In genomic region chr10:61051993-61052613, GRCm38 (mm10) we compare ENCODE assay signal across 8 mouse cellular contexts. TPM values are rescaled to one million over a fixed set of nuclear protein-coding genes. Genes with fewer than 3 reads are reported as not detected.
DNase-seq lines count a peak whose midpoint lies in the region; ATAC-seq and TF ChIP-seq lines count a peak whose summit lies in the region.

No protein-coding gene starts in this region.

- peaks cover 4% of the 10 kb centered on the region; the same call in 1 of the 2 replicates for H3K27me3 ChIP-seq in kidney, embryonic 16.5 days (ENCODE audit: insufficient read depth, low read length)
- H3K27me3 ChIP-seq in liver, postnatal 0 days (ENCODE audit: insufficient read depth, low read length) = no peaks in the 10 kb centered on the region
- 0 out of 2 replicates have a peak, but pooled peaks cover 5% of the 10 kb centered on the region for H3K27me3 ChIP-seq in neural tube, embryonic 13.5 days

- no peak for TF ChIP-seq EP300 in liver, postnatal 0 days (IDR thresholded peaks at IDR 0.05; ENCODE audit: low read depth)

- H3K9ac ChIP-seq in kidney, embryonic 16.5 days (replicated peaks; ENCODE audit: low read length) = no peak overlapping the region
- H3K9ac ChIP-seq in liver, postnatal 0 days (replicated peaks) = no peak overlapping the region
- no peak overlapping the region for H3K9ac ChIP-seq in neural tube, embryonic 13.5 days

- ATAC-seq in common myeloid progenitor, adult 5-6 weeks (replicated peaks; ENCODE audit: low read depth, poor library complexity, severe bottlenecking) = peak; percentile 90
- peak; percentile 42; the same call in 1 of the 2 replicates for ATAC-seq in kidney, embryonic 16.5 days (ENCODE audit: low FRiP score, low TSS enrichment)
- 0 out of 2 replicates have a peak, but pooled peaks have one; percentile 43 for ATAC-seq in liver, postnatal 0 days
- peak; percentile 78; the same call in 1 of the 2 replicates for ATAC-seq in neural tube, embryonic 13.5 days (ENCODE audit: low read depth)

- peak; percentile 42 for DNase-seq in CD4-positive helper T cell, adult 2 months (ENCODE audit: low read depth, low spot score)
- peak; percentile 47 to 87 for DNase-seq in adrenal gland, adult (ENCODE audit: inconsistent age in 2 of 2, low spot score in 1 of 2)
- DNase-seq in gastrocnemius, postnatal 10 days = peak; percentile 78
- peak; percentile 72 for DNase-seq in liver, postnatal 0 days
- peak; percentile 56 for DNase-seq in thymus, postnatal 14 days

- peak; percentile 95 for TF ChIP-seq CTCF in liver, postnatal 0 days (IDR thresholded peaks at IDR 0.05; ENCODE audit: low read depth)

- H3K4me1 ChIP-seq in kidney, embryonic 16.5 days (ENCODE audit: insufficient read depth, low read length) = no peaks in the 10 kb centered on the region
- no peaks in the 10 kb centered on the region for H3K4me1 ChIP-seq in liver, postnatal 0 days (ENCODE audit: insufficient read depth)
- 0 out of 2 replicates have a peak, but pooled peaks cover 3% of the 10 kb centered on the region for H3K4me1 ChIP-seq in neural tube, embryonic 13.5 days (replicated peaks)

- H3K4me2 ChIP-seq in kidney, embryonic 16.5 days (replicated peaks; ENCODE audit: low read depth, low read length) = no peak overlapping the region
- H3K4me2 ChIP-seq in liver, postnatal 0 days (ENCODE audit: low read depth, low read length) = no peak overlapping the region
- H3K4me2 ChIP-seq in neural tube, embryonic 13.5 days = no peak overlapping the region

- no peak overlapping the region for H3K27ac ChIP-seq in kidney, embryonic 16.5 days (ENCODE audit: low read length)
- no peak overlapping the region for H3K27ac ChIP-seq in liver, postnatal 0 days (ENCODE audit: low read depth)
- H3K27ac ChIP-seq in neural tube, embryonic 13.5 days (replicated peaks) = no peak overlapping the region

- no peak overlapping the region for H3K4me3 ChIP-seq in kidney, embryonic 16.5 days (ENCODE audit: low read length)
- no peak overlapping the region for H3K4me3 ChIP-seq in liver, postnatal 0 days (ENCODE audit: low read depth, low read length)
- no peak overlapping the region for H3K4me3 ChIP-seq in neural tube, embryonic 13.5 days

- 57% methylated on average over 14 of the region's 14 CpGs for WGBS in kidney, embryonic 16.5 days
- 55% methylated on average over 14 of the region's 14 CpGs for WGBS in liver, postnatal 0 days (ENCODE audit: insufficient replicate concordance)
- 62% methylated on average over 14 of the region's 14 CpGs for WGBS in neural tube, embryonic 13.5 days

- H3K9me3 ChIP-seq in kidney, embryonic 16.5 days (ENCODE audit: low read length) = peaks cover 7% of the 10 kb centered on the region; the same call in 1 of the 2 replicates
- H3K9me3 ChIP-seq in liver, postnatal 0 days (ENCODE audit: low read length) = peaks cover 4% of the 10 kb centered on the region; the same call in 1 of the 2 replicates
- H3K9me3 ChIP-seq in neural tube, embryonic 13.5 days = no peaks in the 10 kb centered on the region

- no peaks in the 10 kb centered on the region for H3K36me3 ChIP-seq in kidney, embryonic 16.5 days (ENCODE audit: insufficient read depth, low read length)
- H3K36me3 ChIP-seq in liver, postnatal 0 days (replicated peaks; ENCODE audit: insufficient read depth, low read length) = no peaks in the 10 kb centered on the region
- no peaks in the 10 kb centered on the region for H3K36me3 ChIP-seq in neural tube, embryonic 13.5 days

RNA-seq across cellular contexts. Expression of gene Pcbd1, which starts 37.0 kb away (rescaled TPM):
- 2.4 and 3.5 TPM in 2 replicates for total RNA-seq in common myeloid progenitor, adult 5-6 weeks (2017)
- 1 to 10 TPM; 3.6 to 4.9 TPM for total RNA-seq in gastrocnemius, postnatal 10 days (2021)
- polyA plus RNA-seq in kidney, embryonic 16.5 days (2015; fragmentation: Nextera tagmentation; extraction: Ambion mirVana) = 183 TPM in 2 replicates
- polyA plus RNA-seq in liver, postnatal 0 days (2015; fragmentation: Nextera tagmentation; extraction: Ambion mirVana) = 333 and 355 TPM in 2 replicates
- 29.3 and 38.7 TPM in 2 replicates for polyA plus RNA-seq in neural tube, embryonic 13.5 days (2015; fragmentation: Nextera tagmentation; extraction: Ambion mirVana)
